Mouse (Mus musculus): ENCODE measurements around the gene Arhgap9.

Gene Arhgap9

DNA sequence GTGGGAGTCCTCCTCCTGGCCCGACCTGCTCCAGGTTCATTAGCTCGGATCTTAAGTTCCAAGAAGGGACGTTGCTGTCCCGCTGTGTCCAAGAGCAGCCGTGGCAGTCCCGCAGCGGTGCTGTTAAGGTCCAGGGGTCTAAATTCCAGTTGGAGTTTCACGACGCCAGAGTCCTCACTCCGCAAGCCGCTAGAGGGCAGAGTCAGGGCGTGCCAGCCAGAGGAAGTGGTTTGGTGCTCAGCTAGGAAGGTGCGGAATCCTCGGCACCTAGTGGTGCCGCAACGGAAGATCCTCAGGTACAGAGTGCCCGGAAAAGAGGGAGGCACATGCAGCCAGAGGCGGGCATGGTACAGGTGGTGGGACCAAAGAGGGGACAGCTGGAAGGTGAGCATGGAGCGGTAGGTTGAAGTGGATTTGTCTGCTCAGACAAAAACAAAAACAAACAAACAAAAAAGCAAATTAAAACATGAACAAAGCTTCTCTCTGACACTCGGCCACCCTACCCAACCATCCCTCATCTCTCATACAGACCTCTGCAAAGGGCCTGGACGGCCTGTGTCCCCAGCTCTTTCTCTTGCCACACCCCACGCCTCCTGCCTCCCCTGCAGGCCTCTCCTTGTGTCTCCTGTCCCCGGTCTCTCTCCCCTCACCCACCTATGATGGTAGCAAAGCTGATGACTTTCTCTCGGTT, 29.0 kb downstream of the Arhgap9 start:
- DNase-seq: peak; percentile 83

DNA sequence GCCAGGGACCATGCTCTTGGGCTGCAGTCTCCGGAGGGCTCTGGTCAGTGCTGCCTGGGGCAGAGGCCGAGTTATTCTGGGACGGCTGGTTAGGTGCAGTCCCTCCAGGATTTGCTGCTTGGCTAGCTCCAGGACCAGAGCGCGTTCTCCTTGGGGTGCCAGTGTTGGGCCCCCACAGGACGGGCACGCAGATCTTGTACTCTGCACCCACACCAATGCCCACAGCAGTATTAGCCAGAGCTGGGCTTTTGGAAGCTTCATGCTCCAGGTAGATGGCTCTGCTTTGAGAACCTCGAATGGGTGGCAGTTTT, 29.5 kb downstream of the Arhgap9 start:
- DNase-seq: no peak

GRCm38 (mm10) chr10:127351719-127352118, 30.0 kb downstream of the Arhgap9 start:
- no peak for DNase-seq

GRCm38 (mm10) chr10:127352187-127352586, 30.4 kb downstream of the Arhgap9 start:
- no peak for DNase-seq

DNA sequence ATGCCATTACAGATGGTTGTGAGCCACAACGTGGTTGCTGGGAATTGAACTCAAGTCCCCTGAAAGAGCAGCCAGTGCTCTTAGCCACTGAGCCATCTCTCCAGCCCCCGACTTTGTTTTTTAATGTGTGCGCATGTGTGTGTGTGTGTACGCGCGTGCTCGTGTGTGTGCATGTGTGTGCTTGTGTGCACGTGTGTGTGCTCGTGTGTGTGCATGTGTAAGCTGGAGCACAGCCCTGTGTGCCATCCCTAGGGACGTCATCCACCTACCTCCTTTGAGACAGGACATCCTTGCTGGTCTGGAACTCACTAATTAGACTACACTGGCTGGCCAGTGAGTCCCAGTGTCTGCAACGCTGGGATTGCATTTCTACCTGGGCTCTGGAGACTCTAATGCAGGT, 31.0 kb downstream of the Arhgap9 start:
- no peak for DNase-seq

GRCm38 (mm10) chr10:127353909-127354895, 32.4 kb downstream of the Arhgap9 start, which contains the start of gene Inhbe:
Gene Inhbe (minus strand): TSS chr10:127354411.
- DNase-seq: no peak

DNA sequence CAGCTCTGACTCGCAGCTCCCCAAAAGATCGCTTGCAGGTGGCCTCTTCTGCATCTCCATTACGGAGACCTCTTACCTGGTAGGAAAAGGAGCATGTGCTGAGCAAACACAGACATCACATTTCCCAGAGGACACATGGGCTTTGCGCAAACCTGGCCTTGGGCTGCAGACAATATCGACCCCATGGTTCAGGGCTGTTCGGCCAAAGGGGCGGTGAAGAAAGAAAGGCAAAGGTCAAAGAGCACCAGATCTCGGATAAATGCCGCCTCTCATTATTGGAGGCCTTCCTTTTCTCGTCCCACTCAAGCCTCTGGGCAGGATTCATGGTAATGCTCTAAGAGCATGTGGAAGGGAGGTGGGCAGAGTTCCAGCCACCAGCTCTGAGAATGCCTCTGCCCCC, 33.6 kb downstream of the Arhgap9 start:
- DNase-seq: no peak

- DNase-seq: no peak
Measured at GRCm38 (mm10) chr10:127360714-127361113, 39.0 kb downstream of the Arhgap9 start.

DNA sequence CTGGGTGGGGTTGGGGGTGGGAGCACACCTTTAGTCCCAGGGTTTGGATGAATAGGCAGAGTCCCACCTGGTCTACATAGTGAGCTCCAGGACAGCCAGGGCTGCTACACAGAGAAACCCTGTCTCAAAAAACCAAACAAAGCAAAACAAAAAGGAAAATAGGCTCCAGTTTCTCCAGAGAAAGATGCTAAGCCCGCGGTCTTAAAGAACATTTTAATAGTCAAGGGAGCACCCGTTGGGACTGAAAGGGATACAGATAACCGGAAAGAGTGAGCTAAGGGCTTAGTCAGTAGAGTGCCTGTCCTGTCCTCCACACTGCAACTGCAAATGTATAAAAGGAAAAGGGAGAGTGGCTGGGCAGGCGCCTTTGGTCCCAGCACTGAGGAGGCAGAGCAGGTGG, 45.4 kb downstream of the Arhgap9 start:
- DNase-seq: no peak

DNA sequence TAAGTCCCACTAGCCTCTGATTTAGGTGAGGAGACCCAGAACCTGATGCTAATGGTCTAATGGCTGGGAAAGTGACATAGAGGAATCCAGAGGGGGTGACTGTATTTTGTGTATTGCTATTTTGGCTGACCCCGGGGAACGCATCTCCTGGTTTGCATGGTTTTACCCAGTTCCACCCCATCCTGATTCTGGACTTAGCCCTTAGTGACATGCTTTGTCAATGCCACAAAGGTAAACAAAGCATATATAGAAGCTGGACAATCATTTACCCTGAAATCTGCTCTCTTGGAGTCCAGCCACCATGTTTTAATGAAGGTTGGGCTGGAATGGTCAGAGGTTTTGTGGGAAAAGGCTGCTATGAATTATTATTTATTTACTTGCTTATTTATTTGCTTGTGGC, 46.5 kb downstream of the Arhgap9 start:
- no peak for DNase-seq

GRCm38 (mm10) chr10:127369834-127370820, 48.4 kb downstream of the Arhgap9 start, which contains the start of gene Inhbc:
Gene Inhbc (minus strand): TSS chr10:127370431.
- DNase-seq: no peak

DNA sequence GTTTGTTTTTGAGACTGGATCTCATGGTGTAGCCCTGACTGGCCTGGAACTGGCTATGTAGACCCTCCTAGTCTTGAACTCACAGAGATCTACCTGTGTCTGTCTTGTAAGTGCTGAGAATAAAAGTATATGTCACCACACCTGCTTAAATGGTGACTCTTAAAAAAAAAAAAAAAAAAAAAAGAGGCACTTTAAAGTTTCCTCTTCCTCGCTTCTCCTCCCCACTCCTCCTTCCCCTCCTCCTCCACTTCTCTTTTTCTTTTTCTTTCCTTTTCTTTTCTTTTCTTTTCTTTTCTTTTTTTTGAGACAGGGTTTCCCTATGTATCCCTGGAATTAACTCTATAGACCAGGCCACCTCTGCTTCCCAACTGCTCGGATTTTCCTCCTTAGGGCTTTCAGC, 49.3 kb downstream of the Arhgap9 start:
- no peak for DNase-seq

DNA sequence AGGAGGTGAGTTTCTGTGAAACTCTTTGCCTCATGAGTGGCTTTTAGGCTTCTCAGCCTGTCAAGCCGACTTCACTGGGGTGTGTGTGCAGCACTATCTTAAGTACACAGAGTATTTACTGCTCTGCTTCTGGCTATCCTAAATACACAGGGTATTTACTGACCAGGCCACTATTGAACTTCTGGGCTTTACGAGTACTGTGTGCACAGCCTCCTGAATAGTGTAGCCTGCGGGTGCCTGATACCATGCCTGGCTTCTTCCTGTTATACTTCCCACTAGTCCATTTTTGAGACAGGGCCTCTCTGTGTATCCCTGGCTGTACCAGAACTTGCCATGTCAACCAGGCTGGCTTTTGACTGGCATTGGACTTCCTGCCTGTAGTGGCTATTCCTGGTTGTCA, 55.9 kb downstream of the Arhgap9 start:
- no peak for DNase-seq

Data from thymus, postnatal 14 days (tissue).